Mouse (Mus musculus) bone marrow macrophage, adult 2 months (primary cell): ENCODE measurements around the gene Grip1.

Experiments
- CTCF ChIP-seq: IDR thresholded peaks from 2 replicates; pipeline ENCODE4 v1.5.1; 2012; ENCODE audit warnings: low read depth, mild to moderate bottlenecking, low read length, moderate library complexity
- POLR2A ChIP-seq: IDR thresholded peaks from 2 replicates; pipeline ENCODE4 v1.6.1; 2012; ENCODE audit warnings: mild to moderate bottlenecking, low read depth, low read length, borderline replicate concordance

DNA sequence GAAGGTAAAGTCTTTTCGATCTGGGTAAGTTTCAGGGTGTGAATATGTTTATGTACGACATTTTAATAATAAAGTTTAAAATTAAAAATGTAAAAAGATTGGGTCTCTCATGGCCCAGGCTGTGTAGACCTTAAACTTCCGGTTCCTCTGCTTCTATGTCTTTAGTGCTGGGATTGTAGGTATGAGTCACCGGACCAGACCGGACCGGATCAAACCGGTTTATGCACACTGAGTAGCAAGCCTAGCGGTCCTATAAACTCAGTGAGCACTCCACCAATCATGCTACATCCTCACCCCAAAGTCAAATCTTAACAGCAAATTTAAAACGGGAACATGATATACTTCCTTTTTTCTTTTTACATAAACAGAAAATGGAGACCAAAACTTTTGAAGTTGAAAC, 530.7 kb downstream of the Grip1 start:
- TF ChIP-seq CTCF: no peak
- no peak for TF ChIP-seq POLR2A
